Mouse (Mus musculus) intestine, embryonic 15.5 days (tissue): ENCODE results near the gene Tulp3. TPM values are rescaled to one million over a fixed set of nuclear protein-coding genes. Genes with fewer than 3 reads are reported as not detected.

Experiments used
- polyA plus RNA-seq: library from polyadenylated mRNA; unstranded; fragments of >200 nt; fragmentation: Nextera tagmentation; extraction: Ambion mirVana; gene quantifications from 2 replicates; pipeline ENCODE4 v1.2.1, GENCODE M21; 2015

Tulp3 gene
- polyA plus RNA-seq, 1 experiment from 2014 or later: 11.9 TPM

Other genes with a start within 250 kb of the Tulp3 start
- gene Tspan9, start 212.3 kb downstream of the Tulp3 start, polyA plus RNA-seq: 92.3 and 102 TPM in 2 replicates
- 2.2 and 2.5 TPM in 2 replicates for gene Tead4, start 55.0 kb downstream of the Tulp3 start, polyA plus RNA-seq
- gene Rhno1, start 7.1 kb upstream of the Tulp3 start, polyA plus RNA-seq: 97.9 and 107 TPM in 2 replicates
- gene Foxm1, start 7.1 kb upstream of the Tulp3 start, polyA plus RNA-seq: 25.7 and 26.3 TPM in 2 replicates
- 0.13 and 0.16 TPM in 2 replicates for gene Tex52, start 19.6 kb upstream of the Tulp3 start, polyA plus RNA-seq
- not detected in 2 replicates for gene Gm44596, start 19.7 kb upstream of the Tulp3 start, polyA plus RNA-seq
- gene Nrip2, start 43.4 kb upstream of the Tulp3 start, polyA plus RNA-seq: 4.9 TPM in 2 replicates
- 24.4 and 24.8 TPM in 2 replicates for gene Itfg2, start 69.1 kb upstream of the Tulp3 start, polyA plus RNA-seq
- 511 and 518 TPM in 2 replicates for gene Fkbp4, start 82.8 kb upstream of the Tulp3 start, polyA plus RNA-seq
- 2.0 and 3.8 TPM in 2 replicates for gene Pzp, start 170.9 kb upstream of the Tulp3 start, polyA plus RNA-seq
- 2.7 and 3.6 TPM in 2 replicates for gene A2ml1, start 225.8 kb upstream of the Tulp3 start, polyA plus RNA-seq